Mouse (Mus musculus): ENCODE results near the gene Gm7298. TPM values are rescaled to one million over a fixed set of nuclear protein-coding genes. Genes with fewer than 3 reads are reported as not detected.
"Not testable (repeated sequence)": the region's sequence is repeated elsewhere in the genome, so short reads cannot be mapped to it uniquely, and the experiment has no call there.

Gene Gm7298
- total RNA-seq (2014; rRNA removed) (not detected in 2 replicates), polyA plus RNA-seq (2015; fragmentation: Nextera tagmentation; extraction: Ambion mirVana) (not detected in 2 replicates)

- Histone ChIP-seq H3K27me3 (ENCODE audit: insufficient read depth, low read length) (no peaks in the 10 kb centered on the region), H3K9me3 (ENCODE audit: low read length) (no peaks in the 10 kb centered on the region), H3K36me3 (ENCODE audit: insufficient read depth) (no peaks in the 10 kb centered on the region), H3K4me1 (ENCODE audit: insufficient read depth) (no peaks in the 10 kb centered on the region), H3K4me2 (ENCODE audit: low read depth) (no peak within 1 kb of the TSS), H3K27ac (ENCODE audit: low read depth, low read length) (no peak within 1 kb of the TSS), H3K9ac (no peak within 1 kb of the TSS), H3K4me3 (ENCODE audit: low read depth, low read length) (no peak within 1 kb of the TSS)
- ATAC-seq = no peak
- WGBS = 77% methylated on average over 3 of the region's 3 CpGs
- no peak for TF ChIP-seq CTCF (IDR thresholded peaks at IDR 0.05; ENCODE audit: low read depth)
- DNase-seq = no peak
These were observed at the start of gene Gm7298 for GRCm38 (mm10) chr6:121732632-121733031. Gene Gm7298 (plus strand): TSS chr6:121732932.

- H3K9ac ChIP-seq = no peak overlapping the region
- TF ChIP-seq CTCF (IDR thresholded peaks at IDR 0.05; ENCODE audit: low read depth) = no peak
- ATAC-seq (no peak), DNase-seq (no peak)
- H3K36me3 ChIP-seq (ENCODE audit: insufficient read depth) = no peaks in the 10 kb centered on the region
- no peak overlapping the region for H3K4me2 ChIP-seq (ENCODE audit: low read depth)
- peaks cover 4% of the 10 kb centered on the region; the same call in 1 of the 2 replicates for H3K9me3 ChIP-seq (ENCODE audit: low read length)
- no peak overlapping the region for H3K4me3 ChIP-seq (ENCODE audit: low read depth, low read length)
- H3K27ac ChIP-seq (ENCODE audit: low read depth, low read length) = no peak overlapping the region
- WGBS = 75% methylated on average over 4 of the region's 4 CpGs
- H3K27me3 ChIP-seq (ENCODE audit: insufficient read depth, low read length) = no peaks in the 10 kb centered on the region
- no peaks in the 10 kb centered on the region for H3K4me1 ChIP-seq (ENCODE audit: insufficient read depth)
These were observed 95.3 kb downstream of the Gm7298 start for GRCm38 (mm10) chr6:121828034-121828433.

GRCm38 (mm10) chr6:121836361-121836760, 103.6 kb downstream of the Gm7298 start:
- Histone ChIP-seq H3K27ac (ENCODE audit: low read depth, low read length) (no peak overlapping the region), H3K4me3 (ENCODE audit: low read depth, low read length) (no peak overlapping the region), H3K9ac (no peak overlapping the region), H3K4me2 (ENCODE audit: low read depth) (no peak overlapping the region), H3K4me1 (ENCODE audit: insufficient read depth) (no peaks in the 10 kb centered on the region), H3K36me3 (ENCODE audit: insufficient read depth) (no peaks in the 10 kb centered on the region), H3K9me3 (ENCODE audit: low read length) (no peaks in the 10 kb centered on the region), H3K27me3 (ENCODE audit: insufficient read depth, low read length) (no peaks in the 10 kb centered on the region)
- no peak for TF ChIP-seq CTCF (IDR thresholded peaks at IDR 0.05; ENCODE audit: low read depth)
- no peak for DNase-seq
- WGBS = 94% methylated on average over 1 of the region's 1 CpGs
- no peak for ATAC-seq

GRCm38 (mm10) chr6:121838271-121838670, 105.5 kb downstream of the Gm7298 start, which contains the start of gene Mug1:
Gene Mug1 (plus strand): TSS chr6:121838541.
- not testable (repeated sequence) for DNase-seq; H3K4me1 ChIP-seq (ENCODE audit: insufficient read depth); H3K36me3 ChIP-seq (ENCODE audit: insufficient read depth); ATAC-seq; H3K27me3 ChIP-seq (ENCODE audit: insufficient read depth, low read length); H3K4me2 ChIP-seq (ENCODE audit: low read depth); H3K4me3 ChIP-seq (ENCODE audit: low read depth, low read length); H3K9ac ChIP-seq; H3K9me3 ChIP-seq (ENCODE audit: low read length); H3K27ac ChIP-seq (ENCODE audit: low read depth, low read length)
- 80% methylated on average over 4 of the region's 4 CpGs for WGBS

Other genes with a start within 250 kb of the Gm7298 start
- gene A2m, start 97.6 kb upstream of the Gm7298 start, total RNA-seq (2014; rRNA removed) = 7.2 and 11.5 TPM in 2 replicates
- 5.2 and 8.7 TPM in 2 replicates for gene A2m, start 97.6 kb upstream of the Gm7298 start, polyA plus RNA-seq (2015; fragmentation: Nextera tagmentation; extraction: Ambion mirVana)
- gene Mug1, start 105.6 kb downstream of the Gm7298 start, total RNA-seq (2014; rRNA removed) = not detected in 2 replicates
- gene Mug1, start 105.6 kb downstream of the Gm7298 start, polyA plus RNA-seq (2015; fragmentation: Nextera tagmentation; extraction: Ambion mirVana) = not detected in 2 replicates

Data from forebrain, postnatal 0 days (tissue).